Mouse (Mus musculus) liver, embryonic 14.5 days (tissue): ENCODE measurements around the gene Irx4.

ENCODE experiments used
- CTCF ChIP-seq: IDR thresholded peaks from 2 replicates; pipeline ENCODE4 v1.5.1; 2016; ENCODE audit warnings: antibody characterized with exemption, low read depth, control low read depth
- EP300 ChIP-seq: IDR thresholded peaks from 2 replicates; pipeline ENCODE4 v1.6.1; 2016; ENCODE audit warnings: antibody characterized with exemption, low read depth

DNA sequence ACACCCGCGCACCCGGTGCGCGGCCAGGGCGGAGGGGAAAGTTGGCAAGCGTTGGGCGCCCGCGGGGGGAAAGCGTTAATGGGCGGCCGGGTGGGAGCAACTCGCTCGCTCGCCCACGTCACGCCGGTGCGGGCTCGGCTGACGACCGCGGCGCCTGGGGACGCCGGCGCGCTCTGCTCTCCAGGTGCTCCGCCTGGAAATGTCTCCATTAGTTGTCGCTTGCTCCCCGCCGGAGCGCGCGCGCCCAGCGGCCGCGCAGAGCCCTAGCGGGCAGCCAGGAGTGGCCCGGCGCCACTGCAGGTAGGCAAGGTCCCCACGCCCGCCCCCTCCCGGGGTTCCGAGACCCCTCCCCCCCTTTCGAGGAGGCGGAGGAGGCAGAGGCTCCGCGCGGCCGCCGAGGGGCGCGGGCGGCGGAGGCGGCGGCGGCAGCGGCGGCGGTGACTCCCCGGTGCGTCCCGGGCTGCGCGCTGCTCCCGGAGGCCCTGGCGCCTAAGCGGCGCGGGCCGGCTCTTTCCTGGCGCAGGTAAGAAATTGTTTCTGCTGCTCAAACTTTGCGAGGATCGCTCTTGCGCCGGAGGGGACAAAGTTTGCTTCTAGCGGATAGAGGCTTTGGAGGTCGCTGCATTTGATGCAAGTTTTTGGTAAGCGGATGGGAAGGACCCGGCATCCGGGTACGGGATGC is at the start of gene Irx4:
- TF ChIP-seq EP300 (no peak), CTCF (no peak)
